Mouse (Mus musculus) layer of hippocampus, adult 11-12 months (tissue): ENCODE data around the gene Rhof.

ENCODE experiments used
- DNase-seq: peaks from one replicate; pipeline ENCODE4 v3.0.0; 2022; ENCODE audit warnings: low spot score

Gene Rhof

GRCm38 (mm10) chr5:123132308-123133071 lies at the start of gene Rhof:
TSS of gene Rhof (minus strand) at chr5:123132692.
- DNase-seq, result peak; percentile 86

DNA sequence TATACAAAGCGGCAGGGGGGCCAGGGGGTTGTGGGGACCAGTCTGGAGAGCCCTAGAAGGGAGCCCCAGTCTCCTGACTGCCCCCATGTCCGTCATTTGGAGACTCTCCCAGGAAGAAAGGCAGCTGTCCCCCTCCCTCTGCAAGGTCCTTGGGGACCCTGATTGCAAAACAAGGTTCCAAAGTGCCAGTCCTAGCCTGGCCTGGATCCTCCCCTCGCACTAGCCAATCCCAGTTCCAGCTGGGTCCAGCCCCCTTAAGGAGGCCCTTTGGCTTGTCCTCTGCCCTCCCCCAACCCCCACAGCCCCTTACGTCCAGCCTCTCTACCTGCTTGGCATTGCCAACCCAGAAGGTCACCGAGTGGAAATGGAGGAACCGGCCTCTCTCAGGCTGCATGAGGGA lies 49.0 kb upstream of the Rhof start:
- no peak for DNase-seq

- no peak for DNase-seq
Observed at GRCm38 (mm10) chr5:123180390-123180789, 47.9 kb upstream of the Rhof start.

DNA sequence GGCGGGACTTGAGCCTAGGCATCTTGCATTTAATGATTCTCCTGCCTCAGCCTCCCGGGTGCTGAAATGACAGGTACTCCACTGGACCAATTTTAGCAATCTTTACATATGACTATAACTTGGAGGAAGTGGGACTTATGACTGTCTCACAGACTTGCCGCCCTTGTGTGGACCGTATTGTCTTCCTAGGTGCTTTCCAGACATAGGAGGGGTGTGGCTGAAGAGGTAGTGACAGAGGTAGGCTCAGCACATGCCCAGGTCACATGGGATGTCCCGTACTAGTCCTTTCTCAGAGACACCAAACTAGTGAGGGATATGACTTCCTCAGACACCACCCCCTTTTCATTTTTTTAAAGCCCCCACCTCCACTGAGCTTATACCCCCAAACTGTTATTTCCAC lies 46.3 kb upstream of the Rhof start:
- no peak for DNase-seq

DNA sequence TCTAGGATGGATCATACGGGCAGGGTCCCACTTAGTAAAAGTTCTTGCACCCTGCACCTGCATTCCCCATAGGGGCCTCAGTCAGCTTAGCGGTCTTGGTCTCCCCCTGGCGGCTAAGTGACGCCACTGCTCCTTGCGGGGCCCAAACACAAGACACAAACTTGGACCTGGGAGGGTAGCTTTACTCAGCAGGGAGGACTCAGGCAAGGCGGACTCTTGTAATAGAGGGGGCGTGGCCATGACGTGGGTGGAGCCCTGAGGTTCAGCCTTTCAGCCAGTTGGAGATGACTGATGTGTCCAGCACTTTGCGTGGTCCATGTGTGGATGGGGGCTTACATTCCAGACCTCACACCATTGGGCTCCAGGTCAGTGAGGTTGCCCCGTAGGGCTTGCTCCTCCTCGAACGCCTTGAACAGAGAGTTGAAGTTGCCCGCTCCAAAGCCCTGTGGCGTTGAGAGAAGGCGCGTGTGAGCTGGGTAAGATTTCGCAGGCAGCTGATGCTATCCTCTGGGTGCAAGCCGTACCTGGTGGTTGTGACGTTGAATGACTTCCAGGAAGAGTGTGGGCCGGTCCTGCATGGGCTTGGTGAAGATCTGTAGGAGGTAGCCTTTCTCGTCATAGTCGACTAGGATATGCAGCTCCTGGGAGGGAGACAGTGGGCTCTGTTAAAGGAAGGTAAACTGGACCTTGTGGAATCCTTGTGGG lies 39.3 kb upstream of the Rhof start:
- DNase-seq, result peak; percentile 78

DNA sequence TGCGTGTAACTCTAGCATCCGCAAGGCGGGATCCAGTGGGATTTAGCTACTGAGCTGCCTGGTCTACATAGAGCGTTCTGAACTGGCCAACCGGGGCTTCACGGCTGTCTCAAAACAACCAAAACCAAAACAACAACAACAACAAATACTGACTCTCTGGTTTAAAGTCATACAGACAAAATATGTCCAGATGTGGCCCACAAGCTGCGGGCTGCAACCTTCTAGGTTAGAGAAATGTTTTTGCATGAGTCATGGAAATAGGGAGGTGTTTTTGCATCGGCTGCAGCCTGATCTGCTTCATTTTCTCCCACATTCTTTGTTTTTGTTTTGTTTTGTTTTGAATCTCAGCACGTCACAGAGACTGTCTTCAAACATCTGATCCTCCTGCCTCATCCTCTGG lies 37.9 kb upstream of the Rhof start:
- no peak for DNase-seq

- DNase-seq, result no peak
Observed at GRCm38 (mm10) chr5:123169284-123169683, 36.8 kb upstream of the Rhof start, which contains the start of gene Psmd9. TSS of gene Psmd9 (plus strand) at chr5:123169413.

DNA sequence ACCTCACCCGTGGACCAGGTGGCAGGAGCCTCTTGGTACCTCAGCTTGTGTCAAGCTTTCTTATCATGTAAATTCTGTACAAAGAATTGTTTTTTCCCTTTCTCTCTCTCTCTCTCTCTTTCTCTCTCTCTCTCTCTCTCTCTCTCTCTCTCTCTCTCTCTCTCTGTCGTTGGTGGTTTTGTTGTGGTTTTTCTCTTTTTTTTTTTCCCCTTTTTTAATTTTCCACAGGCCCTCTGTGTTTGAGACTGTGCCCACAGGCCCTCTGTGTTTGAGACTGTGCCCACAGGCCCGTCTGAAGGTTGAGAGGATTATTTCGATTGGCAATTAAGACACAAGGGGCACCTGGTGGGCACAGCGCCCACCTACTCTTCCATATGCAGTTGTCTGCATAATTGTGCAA lies 35.1 kb upstream of the Rhof start:
- no peak for DNase-seq

GRCm38 (mm10) chr5:123166437-123166836 lies 33.9 kb upstream of the Rhof start:
- DNase-seq, result no peak

DNA sequence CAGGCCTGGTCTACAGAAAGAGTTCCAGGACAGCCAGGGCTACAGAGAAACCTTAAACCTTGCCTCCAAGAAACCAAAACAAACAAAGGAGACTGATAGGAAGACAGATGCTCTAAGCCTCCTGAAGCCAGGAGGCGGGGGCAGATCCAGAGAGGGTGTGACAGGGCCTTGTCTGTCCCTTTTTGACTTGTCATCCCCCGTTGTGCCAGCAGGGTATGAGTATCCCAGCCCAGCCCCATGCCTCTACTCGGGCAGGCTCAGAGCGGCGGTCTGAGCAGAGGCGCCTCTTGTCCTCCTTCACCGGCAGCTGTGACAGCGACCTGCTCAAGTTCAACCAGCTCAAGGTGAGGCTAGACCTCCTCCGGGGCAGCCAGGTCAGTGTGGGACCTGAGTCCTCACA lies 30.4 kb upstream of the Rhof start:
- DNase-seq, result no peak

GRCm38 (mm10) chr5:123160341-123160740 lies 27.8 kb upstream of the Rhof start:
- no peak for DNase-seq

GRCm38 (mm10) chr5:123159866-123160265 lies 27.4 kb upstream of the Rhof start:
- DNase-seq, result no peak

- no peak for DNase-seq
Observed at GRCm38 (mm10) chr5:123159446-123159845, 27.0 kb upstream of the Rhof start.

DNA sequence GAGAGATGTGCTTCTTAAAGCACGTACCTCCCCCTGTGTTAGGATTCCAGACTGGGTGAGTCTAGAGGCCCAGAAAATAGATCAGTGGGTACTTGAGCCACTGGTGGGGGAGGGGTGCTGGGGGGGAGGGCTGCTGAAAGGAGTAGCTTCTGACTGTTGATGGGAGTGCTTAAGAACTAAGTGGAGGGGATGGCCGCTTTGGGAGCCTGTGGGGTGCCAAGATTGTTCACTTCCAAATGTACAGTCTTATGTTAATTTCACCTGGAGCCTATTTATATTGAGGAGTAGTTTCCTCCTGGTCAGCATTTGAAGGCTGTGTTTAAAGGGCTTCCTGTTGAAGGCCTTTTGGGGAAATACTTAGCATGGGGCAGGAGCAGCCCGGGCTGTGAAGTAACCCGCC lies 25.5 kb upstream of the Rhof start:
- DNase-seq, result no peak

DNA sequence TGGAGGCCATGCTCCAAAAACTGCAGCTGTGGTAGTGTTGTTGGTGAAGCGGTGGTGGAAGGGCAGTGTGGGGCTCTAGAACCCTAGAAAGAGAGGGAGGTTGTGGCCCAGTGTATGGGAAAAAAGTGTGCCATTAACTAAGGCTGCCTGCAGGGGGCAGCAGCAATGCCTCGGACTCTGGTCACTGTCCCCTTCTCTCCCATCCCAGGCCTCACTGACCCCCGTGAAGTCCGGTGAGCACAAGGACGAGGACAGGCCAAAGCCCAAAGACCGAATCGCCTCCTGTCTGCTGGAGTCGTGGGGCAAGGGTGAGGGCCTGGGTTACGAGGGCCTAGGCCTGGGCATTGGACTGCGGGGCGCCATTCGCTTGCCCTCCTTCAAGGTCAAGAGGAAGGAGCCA lies 24.3 kb upstream of the Rhof start:
- DNase-seq, result no peak

- DNase-seq, result peak; percentile 83
Observed at GRCm38 (mm10) chr5:123155425-123155824, 22.9 kb upstream of the Rhof start.

- DNase-seq, result no peak
Observed at GRCm38 (mm10) chr5:123152901-123153300, 20.4 kb upstream of the Rhof start.

- no peak for DNase-seq
Observed at GRCm38 (mm10) chr5:123151707-123152362, 19.3 kb upstream of the Rhof start.

DNA sequence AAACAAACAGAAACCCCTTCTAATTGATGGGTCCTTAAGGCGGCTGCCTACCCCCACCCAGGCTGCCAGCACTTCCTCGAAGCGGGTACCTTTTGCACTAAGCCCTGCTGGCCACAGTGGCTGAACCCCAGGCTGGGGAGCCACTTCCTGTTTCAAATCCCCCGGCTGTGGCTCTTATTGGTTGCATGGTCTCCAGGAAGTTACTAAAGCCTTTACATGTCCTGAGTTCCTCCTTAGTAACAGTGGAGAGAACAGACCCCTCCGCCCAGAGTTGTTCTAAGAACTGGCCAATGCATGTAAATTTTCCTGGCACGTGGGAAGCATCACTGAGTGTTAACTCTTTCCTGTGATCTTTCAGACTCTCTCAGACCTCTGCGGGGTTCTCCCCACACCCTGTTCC lies 18.6 kb upstream of the Rhof start:
- no peak for DNase-seq

- no peak for DNase-seq
Observed at GRCm38 (mm10) chr5:123150641-123151040, 18.1 kb upstream of the Rhof start.

- DNase-seq, result peak; percentile 93
Observed at GRCm38 (mm10) chr5:123149451-123150400, 17.2 kb upstream of the Rhof start.
